Mouse (Mus musculus): ENCODE measurements around the gene Fance. TPM values are rescaled to one million over a fixed set of nuclear protein-coding genes. Genes with fewer than 3 reads are reported as not detected.
"Not testable (repeated sequence)": the region's sequence is repeated elsewhere in the genome, so short reads cannot be mapped to it uniquely, and the experiment has no call there.

Fance gene
- polyA plus RNA-seq, 1 experiment from 2014 or later: 10.8 TPM

GRCm38 (mm10) chr17:28355871-28356270, 42.6 kb downstream of the Fance start:
- no peak overlapping the region for H3K27ac ChIP-seq
- no peaks in the 10 kb centered on the region for H3K79me2 ChIP-seq (ENCODE audit: inconsistent target)
- H3K4me3 ChIP-seq (ENCODE audit: inconsistent target): no peak overlapping the region
- 92% methylated on average over 12 of the region's 12 CpGs for WGBS (ENCODE audit: missing documents)
- H3K36me3 ChIP-seq (ENCODE audit: inconsistent target): no peaks in the 10 kb centered on the region

- H3K4me3 ChIP-seq (ENCODE audit: inconsistent target); H3K27ac ChIP-seq; H3K79me2 ChIP-seq (ENCODE audit: inconsistent target); H3K36me3 ChIP-seq (ENCODE audit: inconsistent target): not testable (repeated sequence)
- 66% methylated on average over 17 of the region's 24 CpGs for WGBS (ENCODE audit: missing documents)
Observed at GRCm38 (mm10) chr17:28358576-28359261, 45.4 kb downstream of the Fance start.

- H3K27ac ChIP-seq: no peak overlapping the region
- no peak overlapping the region for H3K4me3 ChIP-seq (ENCODE audit: inconsistent target)
- no peaks in the 10 kb centered on the region for H3K79me2 ChIP-seq (ENCODE audit: inconsistent target)
- WGBS (ENCODE audit: missing documents): 89% methylated on average over 9 of the region's 9 CpGs
- no peaks in the 10 kb centered on the region for H3K36me3 ChIP-seq (ENCODE audit: inconsistent target)
Observed at GRCm38 (mm10) chr17:28360531-28361277, 47.4 kb downstream of the Fance start.

- no peaks in the 10 kb centered on the region for H3K36me3 ChIP-seq (ENCODE audit: inconsistent target)
- no peak overlapping the region for H3K27ac ChIP-seq
- no peak overlapping the region for H3K4me3 ChIP-seq (ENCODE audit: inconsistent target)
- H3K79me2 ChIP-seq (ENCODE audit: inconsistent target): no peaks in the 10 kb centered on the region
- WGBS (ENCODE audit: missing documents): 43% methylated on average over 11 of the region's 11 CpGs
Observed at GRCm38 (mm10) chr17:28361921-28362652, 48.8 kb downstream of the Fance start.

GRCm38 (mm10) chr17:28362653-28363292, 49.5 kb downstream of the Fance start:
- Histone ChIP-seq H3K4me3 (ENCODE audit: inconsistent target) (no peak overlapping the region), H3K36me3 (ENCODE audit: inconsistent target) (no peaks in the 10 kb centered on the region), H3K27ac (no peak overlapping the region), H3K79me2 (ENCODE audit: inconsistent target) (no peaks in the 10 kb centered on the region)
- WGBS (ENCODE audit: missing documents): 4% methylated on average over 24 of the region's 25 CpGs

- Histone ChIP-seq H3K4me3 (ENCODE audit: inconsistent target) (no peak overlapping the region), H3K36me3 (ENCODE audit: inconsistent target) (no peaks in the 10 kb centered on the region), H3K27ac (no peak overlapping the region), H3K79me2 (ENCODE audit: inconsistent target) (no peaks in the 10 kb centered on the region)
- 66% methylated on average over 5 of the region's 6 CpGs for WGBS (ENCODE audit: missing documents)
Observed at GRCm38 (mm10) chr17:28363507-28363906, 50.2 kb downstream of the Fance start.

- Histone ChIP-seq H3K79me2 (ENCODE audit: inconsistent target) (no peaks in the 10 kb centered on the region), H3K27ac (no peak within 1 kb of the TSS), H3K36me3 (ENCODE audit: inconsistent target) (no peaks in the 10 kb centered on the region), H3K4me3 (ENCODE audit: inconsistent target) (no peak within 1 kb of the TSS)
- 72% methylated on average over 8 of the region's 8 CpGs for WGBS (ENCODE audit: missing documents)
Observed at GRCm38 (mm10) chr17:28365122-28365521, 51.8 kb downstream of the Fance start, which contains the start of gene Tulp1. Gene Tulp1, minus strand, starts transcription at chr17:28365222.

GRCm38 (mm10) chr17:28368449-28368848, 55.1 kb downstream of the Fance start:
- H3K4me3 ChIP-seq (ENCODE audit: inconsistent target): no peak overlapping the region
- no peaks in the 10 kb centered on the region for H3K79me2 ChIP-seq (ENCODE audit: inconsistent target)
- no peak overlapping the region for H3K27ac ChIP-seq
- H3K36me3 ChIP-seq (ENCODE audit: inconsistent target): no peaks in the 10 kb centered on the region
- 8% methylated on average over 11 of the region's 13 CpGs for WGBS (ENCODE audit: missing documents)

GRCm38 (mm10) chr17:28369056-28369455, 55.7 kb downstream of the Fance start:
- Histone ChIP-seq H3K4me3 (ENCODE audit: inconsistent target) (no peak overlapping the region), H3K36me3 (ENCODE audit: inconsistent target) (no peaks in the 10 kb centered on the region), H3K79me2 (ENCODE audit: inconsistent target) (no peaks in the 10 kb centered on the region), H3K27ac (no peak overlapping the region)
- WGBS (ENCODE audit: missing documents): 83% methylated on average over 4 of the region's 5 CpGs

GRCm38 (mm10) chr17:28371286-28371685, 58.0 kb downstream of the Fance start:
- Histone ChIP-seq H3K36me3 (ENCODE audit: inconsistent target) (no peaks in the 10 kb centered on the region), H3K4me3 (ENCODE audit: inconsistent target) (no peak overlapping the region), H3K79me2 (ENCODE audit: inconsistent target) (no peaks in the 10 kb centered on the region), H3K27ac (no peak overlapping the region)
- 94% methylated on average over 2 of the region's 2 CpGs for WGBS (ENCODE audit: missing documents)

- no peak overlapping the region for H3K4me3 ChIP-seq (ENCODE audit: inconsistent target)
- H3K27ac ChIP-seq: no peak overlapping the region
- WGBS (ENCODE audit: missing documents): 94% methylated on average over 1 of the region's 1 CpGs
- no peaks in the 10 kb centered on the region for H3K36me3 ChIP-seq (ENCODE audit: inconsistent target)
- no peaks in the 10 kb centered on the region for H3K79me2 ChIP-seq (ENCODE audit: inconsistent target)
Observed at GRCm38 (mm10) chr17:28371941-28372340, 58.6 kb downstream of the Fance start.

GRCm38 (mm10) chr17:28373821-28374220, 60.5 kb downstream of the Fance start:
- Histone ChIP-seq H3K36me3 (ENCODE audit: inconsistent target) (no peaks in the 10 kb centered on the region), H3K79me2 (ENCODE audit: inconsistent target) (no peaks in the 10 kb centered on the region), H3K4me3 (ENCODE audit: inconsistent target) (no peak overlapping the region), H3K27ac (no peak overlapping the region)
- WGBS (ENCODE audit: missing documents): 23% methylated on average over 10 of the region's 10 CpGs

- Histone ChIP-seq H3K79me2 (ENCODE audit: inconsistent target) (no peaks in the 10 kb centered on the region), H3K27ac (no peak overlapping the region), H3K36me3 (ENCODE audit: inconsistent target) (no peaks in the 10 kb centered on the region), H3K4me3 (ENCODE audit: inconsistent target) (no peak overlapping the region)
- WGBS (ENCODE audit: missing documents): 25% methylated on average over 16 of the region's 16 CpGs
Observed at GRCm38 (mm10) chr17:28374494-28374893, 61.2 kb downstream of the Fance start.

GRCm38 (mm10) chr17:28375592-28376061, 62.3 kb downstream of the Fance start:
- Histone ChIP-seq H3K79me2 (ENCODE audit: inconsistent target) (no peaks in the 10 kb centered on the region), H3K36me3 (ENCODE audit: inconsistent target) (no peaks in the 10 kb centered on the region), H3K27ac (no peak overlapping the region), H3K4me3 (ENCODE audit: inconsistent target) (no peak overlapping the region)
- WGBS (ENCODE audit: missing documents): 11% methylated on average over 14 of the region's 17 CpGs
